20 mouse cellular contexts compared by ENCODE assay signal in the genomic region with DNA sequence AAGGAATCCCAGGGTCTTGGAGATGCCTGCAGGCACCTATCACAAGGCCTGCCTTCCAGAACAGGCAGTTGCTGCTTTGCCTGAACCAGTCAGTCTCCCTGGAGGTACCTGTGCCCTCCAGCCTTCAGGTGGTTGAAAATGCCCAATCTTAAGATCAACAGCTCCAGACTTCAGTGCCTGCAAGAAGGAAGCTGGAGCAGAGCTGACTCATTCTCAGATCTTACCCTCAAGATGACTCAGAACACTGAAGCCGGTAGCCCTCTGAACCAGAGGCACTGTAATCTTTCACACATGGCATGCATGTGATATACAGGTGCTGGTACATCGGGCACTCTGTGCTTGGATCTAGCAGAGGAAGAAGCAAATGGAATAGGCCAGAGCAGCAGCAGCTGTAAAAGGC.
DNase-seq lines count a peak whose midpoint lies in the region; ATAC-seq and TF ChIP-seq lines count a peak whose summit lies in the region.
"Had no signal": no experiment of that assay in that cellular context is flagged by ENCODE, and none has a peak within 500 bp of the region (broad histone marks: within the 10 kb centered on the region; RNA-seq: fewer than 3 reads in every experiment).

No protein-coding gene starts in this region.

- no peaks in the 10 kb centered on the region for H3K27me3 ChIP-seq in C2C12 (ENCODE audit: control insufficient read depth, insufficient read depth, insufficient read length)
- peaks cover 18% of the 10 kb centered on the region for H3K27me3 ChIP-seq in Patski
- peaks cover 71% of the 10 kb centered on the region for H3K27me3 ChIP-seq in heart, embryonic 10.5 days (ENCODE audit: insufficient read depth, poor library complexity, severe bottlenecking)
- H3K27me3 ChIP-seq: lung, embryonic 15.5 days; stomach, embryonic 15.5 days had no signal

- in situ Hi-C loops in Patski (cut with MboI; ENCODE audit: low pct_unique_long_range_greater_than_20kb), result no loop called here

- 35% methylated on average over 2 of the region's 2 CpGs for WGBS in macrophage (ENCODE audit: missing documents)
- 74% methylated on average over 2 of the region's 2 CpGs for WGBS in heart, embryonic 10.5 days

- peak overlapping the region; percentile 75 for H3K27ac ChIP-seq in macrophage
- no peak overlapping the region for H3K27ac ChIP-seq in heart, embryonic 10.5 days
- H3K27ac ChIP-seq: embryonic facial prominence, embryonic 15.5 days; forebrain, embryonic 12.5 days; hindbrain, embryonic 10.5 days; limb, embryonic 12.5 days; liver, embryonic 13.5 days; lung, embryonic 15.5 days; stomach, embryonic 15.5 days had no signal

- no peaks in the 10 kb centered on the region for H3K79me3 ChIP-seq in C2C12 (ENCODE audit: low read depth)

- DNase-seq in 3T3-L1 (ENCODE audit: low read depth, low spot score) (peak; percentile 91), Patski (ENCODE audit: low read depth, low spot score) (no peak)
- DNase-seq in heart, embryonic 10.5 days (ENCODE audit: low spot score), result no peak
- no peak for DNase-seq in layer of hippocampus, adult 11-12 months (ENCODE audit: low spot score)
- no peak for DNase-seq in embryo, embryonic 10.5 days (ENCODE audit: low spot score)
- DNase-seq: adrenal gland, postnatal 14 days; cerebellum, adult 8-10 months; embryo, embryonic 11 days; liver, embryonic 13.5 days; right cerebral cortex, postnatal 14 days had no signal

- CTCF ChIA-PET in Patski (lab: Charles Lee), result interaction anchor here (0.9 kb wide), 1 partner anchor 26 kb away, joined by 3 read pairs; no protein-coding TSS in a partner anchor

- no peaks in the 10 kb centered on the region for H3K9me3 ChIP-seq in heart, embryonic 10.5 days
- H3K9me3 ChIP-seq: embryonic facial prominence, embryonic 15.5 days; forebrain, embryonic 12.5 days; hindbrain, embryonic 10.5 days; limb, embryonic 12.5 days; liver, embryonic 13.5 days; lung, embryonic 15.5 days; megakaryocyte, embryonic 14.5 days; stomach, embryonic 15.5 days had no signal

- POLR2A ChIA-PET in Patski (lab: Charles Lee), result no interaction called here

- no peak overlapping the region for H3ac ChIP-seq in C2C12 (ENCODE audit: control insufficient read depth, insufficient read length, low read depth)

- H3K36me3 ChIP-seq in C2C12 (ENCODE audit: control insufficient read depth, insufficient read depth) (no peaks in the 10 kb centered on the region), macrophage (ENCODE audit: inconsistent target) (no peaks in the 10 kb centered on the region)
- no peaks in the 10 kb centered on the region for H3K36me3 ChIP-seq in heart, embryonic 10.5 days
- H3K36me3 ChIP-seq: embryonic facial prominence, embryonic 15.5 days; forebrain, embryonic 12.5 days; hindbrain, embryonic 10.5 days; limb, embryonic 12.5 days; liver, embryonic 13.5 days; lung, embryonic 15.5 days; stomach, embryonic 15.5 days had no signal

- H3K4me3 ChIP-seq in C2C12 (ENCODE audit: insufficient read depth, poor library complexity, severe bottlenecking) (no peak overlapping the region), macrophage (ENCODE audit: inconsistent target) (no peak overlapping the region)
- no peak overlapping the region for H3K4me3 ChIP-seq in heart, embryonic 10.5 days
- H3K4me3 ChIP-seq: embryonic facial prominence, embryonic 15.5 days; forebrain, embryonic 12.5 days; hindbrain, embryonic 10.5 days; limb, embryonic 12.5 days; liver, embryonic 13.5 days; lung, embryonic 15.5 days; megakaryocyte, embryonic 14.5 days; stomach, embryonic 15.5 days had no signal

- H3K79me2 ChIP-seq in C2C12 (ENCODE audit: control insufficient read depth, insufficient read depth) (no peaks in the 10 kb centered on the region), macrophage (ENCODE audit: inconsistent target) (no peaks in the 10 kb centered on the region)

- peak; percentile 51 for ATAC-seq in Patski
- ATAC-seq: midbrain, embryonic 16.5 days had no signal

- H3K4me1 ChIP-seq in heart, embryonic 10.5 days, result no peaks in the 10 kb centered on the region
- H3K4me1 ChIP-seq: embryonic facial prominence, embryonic 15.5 days; forebrain, embryonic 12.5 days; limb, embryonic 12.5 days; lung, embryonic 15.5 days; stomach, embryonic 15.5 days had no signal

- TF ChIP-seq CTCF in C2C12 (IDR thresholded peaks at IDR 0.05; ENCODE audit: control insufficient read depth, insufficient read depth, insufficient read length) (no peak), Patski (IDR thresholded peaks at IDR 0.05) (no peak)

TF ChIP-seq in C2C12, 6 proteins besides CTCF, POLR2A, EP300 and RAD21:
- TF ChIP-seq CEBPB (IDR thresholded peaks at IDR 0.05; ENCODE audit: low read depth), result no peak
- TF ChIP-seq MAX (IDR thresholded peaks at IDR 0.05), result peak; percentile 97
TF ChIP-seq in C2C12: peak in this region for 1.
